Mouse (Mus musculus) ES-Bruce4 (cell line): ENCODE data around the gene Thada.

Experiments used
- CTCF ChIP-seq: IDR thresholded peaks from one replicate; pipeline ENCODE4 v1.8.1; 2011; ENCODE audit warnings: low read depth, low read length
- EP300 ChIP-seq: IDR thresholded peaks from 2 replicates; pipeline ENCODE4 v1.6.1; 2011; ENCODE audit warnings: low read depth, low read length; ENCODE audit not compliant: insufficient read depth
- POLR2A ChIP-seq: IDR thresholded peaks from one replicate; pipeline ENCODE4 v1.8.1; 2011; ENCODE audit warnings: low read length; ENCODE audit not compliant: insufficient read depth

DNA sequence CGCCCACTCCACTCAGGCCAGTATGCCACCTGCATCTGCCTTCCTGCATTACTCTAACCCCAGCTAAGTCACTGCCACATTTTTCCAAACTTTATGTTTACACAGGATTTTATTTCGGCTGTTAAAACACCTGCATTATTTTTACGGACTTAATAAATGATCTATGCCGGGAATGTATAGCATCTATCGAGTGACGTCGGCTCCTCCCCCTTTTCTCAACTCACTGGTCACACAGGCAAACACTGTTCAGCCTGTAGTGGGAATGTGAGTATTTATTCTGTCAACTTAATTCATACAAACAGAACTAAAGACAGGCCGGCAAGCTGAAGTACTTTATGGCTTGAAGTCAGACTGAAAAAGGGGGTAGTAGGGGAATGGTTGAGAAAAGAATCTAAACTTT is 187.0 kb downstream of the Thada start:
- TF ChIP-seq EP300, result no peak
- TF ChIP-seq CTCF, result no peak
- TF ChIP-seq POLR2A, result no peak
